In the genomic region with DNA sequence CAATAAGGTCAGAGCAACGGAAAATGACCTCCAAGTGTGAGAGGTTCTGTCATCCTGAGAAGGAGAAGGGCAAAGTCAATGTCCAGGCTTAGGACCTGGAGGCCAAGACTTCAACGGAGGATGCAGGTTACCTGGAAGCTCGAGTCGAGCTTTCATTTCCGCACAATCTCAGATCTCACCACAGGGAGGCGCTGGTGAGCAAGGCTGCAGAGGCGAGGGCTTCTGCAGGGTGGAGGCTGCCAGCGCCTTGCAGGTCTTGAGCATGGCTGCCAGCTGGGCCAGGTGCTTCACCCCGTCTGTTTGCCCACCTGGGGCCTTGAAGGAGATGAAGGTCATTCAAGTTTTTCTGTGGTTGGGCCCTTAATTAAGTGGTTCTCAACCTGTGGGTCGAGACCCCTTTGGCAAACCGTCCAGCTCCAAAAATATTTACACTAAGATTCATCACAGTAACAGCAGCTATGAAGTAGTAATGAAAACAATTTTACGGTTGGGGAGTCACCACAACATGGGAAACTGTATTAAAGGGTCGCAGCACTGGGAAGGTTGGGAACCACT, we compare ENCODE assay signal across 8 mouse cellular contexts. TPM values are rescaled to one million over a fixed set of nuclear protein-coding genes. Genes with fewer than 3 reads are reported as not detected.
DNase-seq lines count a peak whose midpoint lies in the region; ATAC-seq and TF ChIP-seq lines count a peak whose summit lies in the region.

No protein-coding gene starts in this region.

- no peak overlapping the region for H3K9ac ChIP-seq in heart, adult 2 months (ENCODE audit: low read depth, low read length)
- H3K9ac ChIP-seq in kidney, postnatal 0 days (ENCODE audit: low read depth, low read length): no peak overlapping the region
- H3K9ac ChIP-seq in liver, embryonic 12.5 days: no peak overlapping the region

- TF ChIP-seq EP300 in heart, adult 2 months (IDR thresholded peaks at IDR 0.05; ENCODE audit: insufficient read depth, low read depth, low read length): peak; percentile 80; the same call in 1 of the 2 replicates

- no peaks in the 10 kb centered on the region for H3K79me2 ChIP-seq in C2C12 (ENCODE audit: control insufficient read depth, insufficient read depth)
- H3K79me2 ChIP-seq in heart, adult 2 months (replicated peaks; ENCODE audit: control insufficient read depth, insufficient read depth, low read length): no peaks in the 10 kb centered on the region

- H3K4me3 ChIP-seq in C2C12 (ENCODE audit: insufficient read depth, poor library complexity, severe bottlenecking): no peak overlapping the region
- H3K4me3 ChIP-seq in heart, adult 2 months: no peak overlapping the region
- H3K4me3 ChIP-seq in kidney, postnatal 0 days (replicated peaks; ENCODE audit: low read depth, low read length): no peak overlapping the region
- H3K4me3 ChIP-seq in liver, embryonic 12.5 days: no peak overlapping the region

- H3ac ChIP-seq in C2C12 (ENCODE audit: control insufficient read depth, insufficient read length, low read depth): no peak overlapping the region

- H3K9me3 ChIP-seq in kidney, postnatal 0 days (replicated peaks; ENCODE audit: low read length): no peaks in the 10 kb centered on the region
- no peaks in the 10 kb centered on the region for H3K9me3 ChIP-seq in liver, embryonic 12.5 days (replicated peaks)

- H3K27me3 ChIP-seq in C2C12 (ENCODE audit: control insufficient read depth, insufficient read depth, insufficient read length): no peaks in the 10 kb centered on the region
- no peaks in the 10 kb centered on the region for H3K27me3 ChIP-seq in heart, adult 2 months (ENCODE audit: control insufficient read depth, insufficient read depth, low read length)
- no peaks in the 10 kb centered on the region for H3K27me3 ChIP-seq in kidney, postnatal 0 days (ENCODE audit: insufficient read depth, low read length)
- H3K27me3 ChIP-seq in liver, embryonic 12.5 days (replicated peaks): no peaks in the 10 kb centered on the region

- ATAC-seq in activated CD4-positive, CD25-positive, alpha-beta regulatory T cell, adult 4 months: peak; percentile 37
- peak; percentile 68 for ATAC-seq in common myeloid progenitor, adult 5-6 weeks (replicated peaks; ENCODE audit: low read depth, poor library complexity, severe bottlenecking)
- peak; percentile 52; the same call in 1 of the 2 replicates for ATAC-seq in kidney, postnatal 0 days (replicated peaks; ENCODE audit: low FRiP score, low read depth)
- no peak for ATAC-seq in liver, embryonic 12.5 days

- H3K4me1 ChIP-seq in heart, adult 2 months (ENCODE audit: control insufficient read depth, insufficient read depth, low read length): peaks cover 1% of the 10 kb centered on the region; the same call in 1 of the 2 replicates
- peaks cover 6% of the 10 kb centered on the region; the same call in 1 of the 2 replicates for H3K4me1 ChIP-seq in kidney, postnatal 0 days (replicated peaks; ENCODE audit: insufficient read depth, low read length)
- no peaks in the 10 kb centered on the region for H3K4me1 ChIP-seq in liver, embryonic 12.5 days

- WGBS in heart, adult 2 months: 26% methylated on average over 13 of the region's 13 CpGs
- WGBS in kidney, postnatal 0 days: 13% methylated on average over 13 of the region's 13 CpGs
- WGBS in liver, embryonic 12.5 days (ENCODE audit: insufficient replicate concordance): 26% methylated on average over 13 of the region's 13 CpGs

- H3K27ac ChIP-seq in heart, adult 2 months: no peak overlapping the region
- peak overlapping the region; percentile 31; the same call in 1 of the 2 replicates for H3K27ac ChIP-seq in kidney, postnatal 0 days
- no peak overlapping the region for H3K27ac ChIP-seq in liver, embryonic 12.5 days

- intact Hi-C loops in heart, adult 2 months (cut with DNase I): loop anchor here (5.0 kb wide), 2 partner anchors 65 to 290 kb away; no protein-coding TSS in a partner anchor

- peak; percentile 76 to 84 for DNase-seq in heart, adult 2 months
- peak; percentile 80 for DNase-seq in kidney, postnatal 0 days (ENCODE audit: low spot score)
- peak; percentile 92 for DNase-seq in ovary, postnatal 14 days (ENCODE audit: low spot score)
- peak; percentile 92 to 98 for DNase-seq in thymus, postnatal 10 days (ENCODE audit: low spot score in 2 of 2)

- no peaks in the 10 kb centered on the region for H3K79me3 ChIP-seq in C2C12 (ENCODE audit: low read depth)

- TF ChIP-seq CTCF in C2C12 (IDR thresholded peaks at IDR 0.05; ENCODE audit: control insufficient read depth, insufficient read depth, insufficient read length): peak; percentile 86
- peak; percentile 96 for TF ChIP-seq CTCF in heart, adult 2 months (IDR thresholded peaks at IDR 0.05)
- TF ChIP-seq CTCF in kidney, postnatal 0 days (IDR thresholded peaks at IDR 0.05; ENCODE audit: low read depth): peak; percentile 98

- H3K36me3 ChIP-seq in C2C12 (ENCODE audit: control insufficient read depth, insufficient read depth): no peaks in the 10 kb centered on the region
- no peaks in the 10 kb centered on the region for H3K36me3 ChIP-seq in heart, adult 2 months (ENCODE audit: control insufficient read depth, insufficient read depth, low read length)
- H3K36me3 ChIP-seq in kidney, postnatal 0 days (ENCODE audit: insufficient read depth, low read length): no peaks in the 10 kb centered on the region
- H3K36me3 ChIP-seq in liver, embryonic 12.5 days: no peaks in the 10 kb centered on the region

- TF ChIP-seq POLR2A in heart, adult 2 months (IDR thresholded peaks at IDR 0.05; ENCODE audit: insufficient read depth, low read depth, low read length): no peak

- H3K4me2 ChIP-seq in kidney, postnatal 0 days (ENCODE audit: low read length): no peak overlapping the region
- peak overlapping the region; percentile 30; the same call in 1 of the 2 replicates for H3K4me2 ChIP-seq in liver, embryonic 12.5 days

TF ChIP-seq in C2C12, 6 proteins besides CTCF, POLR2A, EP300 and RAD21:
- TF ChIP-seq FOSL1 (IDR thresholded peaks at IDR 0.05; ENCODE audit: insufficient read depth, low read length, poor library complexity, severe bottlenecking): no peak
- no peak for TF ChIP-seq MAX (IDR thresholded peaks at IDR 0.05)
- TF ChIP-seq MYOG (IDR thresholded peaks at IDR 0.05; ENCODE audit: control insufficient read depth, extremely low read depth, insufficient read length): no peak
- no peak for TF ChIP-seq MYOD1 (IDR thresholded peaks at IDR 0.05; ENCODE audit: control insufficient read depth, insufficient read length, low read depth)
- no peak for TF ChIP-seq CEBPB (IDR thresholded peaks at IDR 0.05; ENCODE audit: low read depth)
- TF ChIP-seq USF1 (IDR thresholded peaks at IDR 0.05; ENCODE audit: low read depth): no peak
TF ChIP-seq in C2C12: peak in this region for 0.

RNA-seq across cellular contexts. Expression of gene Emid1, which starts 29.9 kb away (rescaled TPM):
- polyA plus RNA-seq in C2C12 (2012; fragmentation: generic; extraction: Trizol): 0.02 TPM
- polyA plus RNA-seq in activated CD4-positive, CD25-positive, alpha-beta regulatory T cell, adult 4 months (2017; shearing (Covaris generic)): not detected
- total RNA-seq in common myeloid progenitor, adult 5-6 weeks (2017): 11.0 and 20.0 TPM in 2 replicates
- total RNA-seq in heart, adult 2 months (2021): 1 to 10 TPM in 1 of 2 experiments, under 1 TPM in 1; 0.82 to 1.2 TPM
- 2.5 and 3.8 TPM in 2 replicates for polyA plus RNA-seq in heart, adult 2 months (2012; rRNA removed)
- 174 and 180 TPM in 2 replicates for polyA plus RNA-seq in kidney, postnatal 0 days (2015; fragmentation: Nextera tagmentation; extraction: Ambion mirVana)
- 9.0 and 9.1 TPM in 2 replicates for polyA plus RNA-seq in liver, embryonic 12.5 days (2016; fragmentation: Nextera tagmentation; extraction: Ambion mirVana)

Comparison
In these comparisons a context has a peak if more than half of its experiments do, and no peak if none do; other contexts are left out.
1. RNA of gene Emid1, which starts 29.9 kb away (polyA plus RNA-seq): 174 to 180 TPM in kidney, postnatal 0 days; 9.0 to 9.1 TPM in liver, embryonic 12.5 days, 2.5 to 3.8 TPM in heart, adult 2 months, not detected in activated CD4-positive, CD25-positive, alpha-beta regulatory T cell, adult 4 months and 0.02 TPM in C2C12 (single experiment); every median in the first group is over 10 times any median in the second.
2. Peak in every context shown above with its lines, with median percentiles within 50 percentile points of each other: CTCF ChIP-seq and DNase-seq.